Mouse (Mus musculus) bone marrow macrophage, adult 2 months (primary cell): ENCODE data around the gene H2afy. TPM values are rescaled to one million over a fixed set of nuclear protein-coding genes. Genes with fewer than 3 reads are reported as not detected.

Experiments
- H3K27ac ChIP-seq: 2 replicates; pipeline ENCODE4 v1.5.1; 2012; ENCODE audit warnings: low read depth, low read length; ENCODE audit not compliant: insufficient read depth
- H3K4me1 ChIP-seq: 2 replicates; pipeline ENCODE4 v1.6.1; 2012; ENCODE audit warnings: low read length; ENCODE audit not compliant: control insufficient read depth, insufficient read depth
- H3K4me3 ChIP-seq: 2 replicates; pipeline ENCODE4 v1.5.1; 2012; ENCODE audit warnings: mild to moderate bottlenecking, low read length, moderate library complexity; ENCODE audit not compliant: insufficient read depth
- CTCF ChIP-seq: IDR thresholded peaks from 2 replicates; pipeline ENCODE4 v1.5.1; 2012; ENCODE audit warnings: low read depth, mild to moderate bottlenecking, low read length, moderate library complexity
- POLR2A ChIP-seq: IDR thresholded peaks from 2 replicates; pipeline ENCODE4 v1.6.1; 2012; ENCODE audit warnings: mild to moderate bottlenecking, low read depth, low read length, borderline replicate concordance
- polyA plus RNA-seq: library from polyadenylated mRNA; stranded (reverse); fragments of >200 nt; gene quantifications from 2 replicates; pipeline ENCODE4 v1.2.4, GENCODE M21; 2012; ENCODE audit not compliant: missing spikeins, insufficient read depth, insufficient read length

Gene H2afy
- polyA plus RNA-seq, 1 experiment = 179 TPM

DNA sequence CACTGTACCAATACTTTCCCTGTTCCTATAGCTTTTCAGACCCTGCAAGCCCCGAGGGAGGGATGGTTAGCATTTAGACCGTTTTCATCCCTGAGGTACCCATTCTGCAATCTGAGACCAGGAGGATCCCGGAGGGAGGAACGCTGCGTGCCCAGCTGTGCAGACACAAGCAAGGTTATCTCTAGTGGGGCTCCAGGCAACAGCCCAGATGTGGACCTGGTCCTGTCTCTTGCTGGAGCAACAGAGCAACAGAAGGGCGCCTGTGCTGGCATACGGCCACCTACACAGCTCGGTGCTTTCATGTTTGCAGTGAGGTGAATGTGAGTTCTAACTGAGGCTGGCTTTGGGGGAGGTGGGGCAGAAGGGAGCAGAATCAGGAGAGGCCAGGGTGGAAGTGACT is 41.6 kb downstream of the H2afy start:
- Histone ChIP-seq H3K4me1 (no peaks in the 10 kb centered on the region), H3K27ac (no peak overlapping the region), H3K4me3 (no peak overlapping the region)
- no peak for TF ChIP-seq POLR2A
- TF ChIP-seq CTCF = no peak

DNA sequence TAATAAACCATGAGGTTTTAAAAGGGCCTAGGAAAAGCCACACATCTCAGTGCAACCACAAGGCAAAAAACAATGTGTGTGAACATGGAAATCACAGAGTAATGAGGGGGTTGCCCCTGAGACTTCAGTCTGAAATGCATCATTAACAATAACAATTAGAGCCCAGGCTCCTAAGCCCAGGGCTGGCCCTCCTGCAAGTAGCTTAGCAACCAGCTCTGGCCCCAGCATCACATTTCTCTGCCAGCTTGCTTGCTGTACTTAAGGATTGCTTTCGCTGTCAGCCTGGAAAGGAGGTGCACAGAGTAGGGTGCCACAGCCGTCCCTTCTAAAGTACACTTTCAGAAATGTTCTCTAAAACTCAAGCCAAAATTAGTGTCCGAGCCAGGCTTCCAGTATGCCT is 42.5 kb downstream of the H2afy start:
- Histone ChIP-seq H3K4me3 (no peak overlapping the region), H3K27ac (no peak overlapping the region), H3K4me1 (no peaks in the 10 kb centered on the region)
- TF ChIP-seq POLR2A (no peak), CTCF (no peak)

DNA sequence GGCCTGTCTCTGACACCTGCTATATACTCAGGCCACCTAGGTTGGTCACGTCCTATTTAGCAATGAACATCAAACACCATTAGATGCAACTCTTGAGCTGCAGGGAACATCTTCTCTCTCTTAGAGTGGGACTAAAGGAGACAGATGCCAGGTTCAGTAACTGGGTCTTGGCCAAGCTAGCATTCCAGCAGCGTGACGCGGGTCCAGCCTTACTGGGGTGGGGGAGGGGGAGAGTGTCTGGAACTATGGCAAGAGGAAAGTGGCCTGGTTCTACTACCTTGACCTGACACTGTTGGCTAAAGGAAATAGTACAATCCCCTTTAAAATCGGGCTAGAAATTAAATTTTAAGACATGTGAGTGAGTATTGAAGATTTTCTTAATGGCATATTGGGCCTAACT is 43.6 kb downstream of the H2afy start:
- TF ChIP-seq CTCF (no peak), POLR2A (no peak)
- Histone ChIP-seq H3K27ac (no peak overlapping the region), H3K4me1 (no peaks in the 10 kb centered on the region)

DNA sequence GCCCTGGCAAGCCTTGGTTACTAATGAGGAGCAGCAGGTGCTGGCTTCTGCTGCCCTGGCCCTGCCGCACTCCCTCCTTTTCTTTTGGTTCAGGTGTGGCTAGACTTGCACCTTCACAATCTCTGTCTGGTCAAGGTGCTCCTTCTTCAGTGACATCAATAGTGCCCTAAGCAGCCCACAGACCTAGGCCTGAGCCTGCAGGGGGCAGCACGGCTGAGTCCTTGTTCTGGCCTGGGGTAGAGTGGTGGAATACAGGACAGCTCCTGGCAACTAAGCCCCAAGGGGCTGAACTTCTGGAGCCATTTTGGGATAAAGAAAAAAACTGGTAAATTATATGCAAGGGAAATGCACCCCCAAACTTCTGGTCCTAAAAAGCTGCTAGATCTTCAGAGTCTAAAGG is 45.6 kb downstream of the H2afy start:
- Histone ChIP-seq H3K27ac (no peak overlapping the region), H3K4me3 (no peak overlapping the region), H3K4me1 (no peaks in the 10 kb centered on the region)
- TF ChIP-seq POLR2A (no peak), CTCF (no peak)

More for the DNA sequence above, 43.6 kb downstream of the H2afy start:
- no peak overlapping the region for H3K4me3 ChIP-seq

DNA sequence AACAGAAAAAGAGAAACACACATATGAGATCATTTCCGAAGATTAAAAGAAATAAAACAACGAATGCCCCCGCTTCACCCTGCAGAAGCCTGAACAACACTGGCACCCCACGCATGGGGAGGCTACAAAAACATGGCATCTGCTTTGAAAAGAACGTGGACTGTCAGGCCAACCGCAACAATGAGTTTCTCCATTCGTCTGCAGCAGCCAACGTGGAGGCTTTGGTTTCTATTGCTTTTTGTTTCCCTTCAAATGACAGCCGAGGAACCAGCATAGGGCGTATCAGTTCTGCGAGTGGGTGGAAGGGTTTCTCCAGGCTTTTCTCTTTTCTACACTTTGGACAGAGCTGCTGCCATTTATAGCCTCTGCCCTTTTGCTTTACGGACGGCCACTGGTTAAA is 47.6 kb downstream of the H2afy start:
- Histone ChIP-seq H3K27ac (no peak overlapping the region), H3K4me3 (no peak overlapping the region), H3K4me1 (no peaks in the 10 kb centered on the region)
- TF ChIP-seq CTCF (no peak), POLR2A (no peak)

DNA sequence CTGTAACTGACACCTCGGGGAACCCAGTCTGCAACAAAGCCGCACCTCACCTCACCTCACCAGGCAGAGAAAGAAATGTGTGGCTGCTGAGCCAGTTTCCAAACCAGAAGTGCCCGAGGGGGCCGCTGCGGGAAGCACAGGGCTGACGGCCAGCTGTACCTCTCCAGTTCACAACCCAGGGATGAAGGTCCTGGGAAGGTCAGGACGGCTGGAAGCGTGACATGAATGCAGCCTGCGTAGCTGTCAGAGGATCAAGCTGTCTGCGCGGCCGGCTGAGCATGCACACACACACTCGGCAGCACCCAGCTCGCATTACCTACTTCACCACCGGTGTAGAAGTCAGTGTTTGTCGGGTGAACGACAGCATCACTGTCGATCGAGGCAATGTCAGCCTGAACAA is 48.2 kb downstream of the H2afy start:
- H3K27ac ChIP-seq = no peak overlapping the region
- no peaks in the 10 kb centered on the region for H3K4me1 ChIP-seq
- TF ChIP-seq POLR2A (no peak), CTCF (no peak)
- no peak overlapping the region for H3K4me3 ChIP-seq

DNA sequence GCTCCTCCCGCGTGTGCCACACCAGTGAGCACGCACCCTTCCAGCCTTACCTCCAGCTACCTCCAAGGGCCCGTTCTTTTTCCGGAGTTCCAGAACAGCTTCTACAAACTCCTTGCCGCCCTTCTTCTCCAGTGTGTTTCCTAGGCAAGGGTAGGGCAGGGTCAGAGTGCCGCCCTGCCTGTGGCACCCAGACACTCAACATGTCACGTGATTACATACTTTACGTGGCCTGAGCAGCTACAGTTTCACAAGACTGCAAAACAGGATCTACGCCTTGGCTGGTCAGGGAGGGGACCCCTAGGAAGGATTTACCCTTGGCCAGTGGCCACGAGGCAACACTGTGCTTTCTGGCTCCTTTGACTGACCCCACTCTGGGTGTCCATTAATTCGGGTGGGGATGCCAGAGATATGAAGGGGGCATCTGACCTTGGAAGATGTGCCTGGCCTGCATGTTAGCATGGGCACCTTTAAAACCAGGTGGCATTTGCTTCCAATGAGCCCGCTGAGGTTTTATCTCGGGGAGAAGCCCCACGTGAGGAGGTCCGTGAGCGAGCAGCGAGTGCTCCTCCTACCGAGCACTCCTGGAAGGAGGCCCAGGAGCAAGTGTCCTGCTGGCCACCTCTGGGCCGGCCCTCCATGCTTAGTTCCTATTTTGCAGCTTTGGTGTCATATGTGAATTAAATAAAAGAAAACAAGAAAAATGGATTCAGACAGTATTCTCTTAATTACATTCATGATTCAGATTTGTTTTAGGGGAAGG is 51.8 kb downstream of the H2afy start:
- no peaks in the 10 kb centered on the region for H3K4me1 ChIP-seq
- TF ChIP-seq POLR2A = no peak
- TF ChIP-seq CTCF = no peak
- H3K27ac ChIP-seq = no peak overlapping the region
- H3K4me3 ChIP-seq = no peak overlapping the region

DNA sequence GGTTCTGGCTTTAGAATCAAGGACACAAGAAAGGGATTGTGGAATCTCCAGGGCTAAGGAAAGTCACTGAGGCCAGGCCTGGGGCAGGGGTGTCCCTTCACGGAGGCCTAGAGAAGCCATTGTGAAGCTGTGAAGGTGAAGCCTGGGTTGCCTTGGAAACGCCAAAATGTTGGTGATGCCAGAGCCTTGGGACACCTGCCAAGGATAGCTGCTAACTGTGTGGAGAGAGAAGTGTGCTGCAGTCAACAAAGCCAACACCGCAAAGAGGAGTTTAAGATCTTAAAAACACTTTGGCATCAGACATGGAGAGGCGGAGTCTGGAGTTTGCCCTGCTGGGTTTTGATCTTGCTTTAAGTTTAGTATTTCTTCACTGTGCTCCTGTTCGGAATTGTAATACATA is 54.5 kb downstream of the H2afy start:
- Histone ChIP-seq H3K27ac (no peak overlapping the region), H3K4me3 (no peak overlapping the region), H3K4me1 (no peaks in the 10 kb centered on the region)
- TF ChIP-seq POLR2A (no peak), CTCF (no peak)

DNA sequence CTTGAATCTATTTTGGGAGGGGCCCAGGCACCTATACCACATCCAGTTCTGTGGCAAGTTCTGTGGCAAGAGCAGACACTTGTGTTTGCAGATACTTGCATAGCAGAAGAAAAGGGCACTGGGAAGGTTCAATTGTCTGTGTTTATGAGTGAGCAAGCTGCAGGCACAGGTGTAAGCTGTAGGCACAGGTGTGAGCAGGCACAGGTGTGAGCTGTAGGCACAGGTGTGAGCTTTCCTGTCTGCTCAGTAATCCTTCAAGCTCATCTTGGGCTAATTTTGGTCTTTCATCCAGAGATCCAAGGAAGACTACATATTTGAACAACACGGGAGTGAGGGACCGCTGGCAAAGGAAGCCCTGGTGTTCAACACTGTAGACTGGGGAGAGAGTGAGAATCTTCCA is 56.5 kb downstream of the H2afy start:
- H3K4me1 ChIP-seq = no peaks in the 10 kb centered on the region
- no peak overlapping the region for H3K4me3 ChIP-seq
- TF ChIP-seq CTCF = no peak
- no peak for TF ChIP-seq POLR2A
- H3K27ac ChIP-seq = no peak overlapping the region

DNA sequence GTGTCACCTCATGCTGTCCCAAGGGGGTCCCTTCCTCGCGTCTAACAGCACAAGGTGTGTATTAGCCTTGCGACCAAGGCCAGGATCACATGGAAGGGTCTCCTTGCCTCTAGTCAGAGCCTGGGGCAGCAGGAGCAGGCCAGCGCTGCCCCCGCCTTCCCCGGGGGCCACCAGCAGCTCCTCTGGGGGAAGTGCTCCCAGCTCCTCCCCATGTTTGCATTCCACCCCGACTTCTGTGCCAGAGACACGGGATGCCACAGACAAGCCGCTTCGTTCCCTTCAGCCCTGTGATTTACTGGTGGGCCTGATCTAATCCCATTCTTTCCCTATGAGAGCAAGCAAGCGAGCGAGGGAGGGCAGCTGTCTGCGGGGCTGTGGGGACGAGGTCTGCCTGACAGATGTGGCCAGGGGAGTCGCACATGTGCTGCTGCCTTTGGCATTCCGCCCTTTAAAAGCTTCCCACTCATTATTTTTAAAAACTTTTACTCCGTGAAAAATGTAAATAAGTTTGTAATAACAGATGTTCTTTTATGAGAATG is 57.4 kb downstream of the H2afy start:
- Histone ChIP-seq H3K4me3 (no peak overlapping the region), H3K4me1 (no peaks in the 10 kb centered on the region), H3K27ac (no peak overlapping the region)
- TF ChIP-seq POLR2A (no peak), CTCF (no peak)

DNA sequence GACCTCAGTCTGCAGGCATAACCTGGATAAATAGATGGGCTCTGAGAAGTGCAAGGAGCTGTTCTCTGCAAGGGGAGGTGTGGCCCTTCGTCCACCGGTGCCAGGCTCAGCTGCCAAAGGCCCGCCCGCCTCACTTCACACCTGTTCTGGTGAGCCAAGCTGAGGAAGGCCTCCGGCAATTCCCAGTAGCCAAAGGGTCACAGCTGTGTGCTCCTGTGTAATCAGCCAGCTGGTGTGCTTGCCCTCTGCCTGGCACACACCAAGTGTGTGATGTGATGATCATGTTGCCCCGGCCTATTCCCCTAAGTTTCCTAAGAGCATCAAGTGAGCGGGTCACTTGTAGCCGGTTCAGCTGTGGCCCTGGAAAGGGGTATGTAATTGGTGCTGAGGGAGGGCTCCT is 60.2 kb downstream of the H2afy start:
- Histone ChIP-seq H3K4me3 (no peak overlapping the region), H3K27ac (no peak overlapping the region)
- TF ChIP-seq CTCF = no peak
- no peak for TF ChIP-seq POLR2A

DNA sequence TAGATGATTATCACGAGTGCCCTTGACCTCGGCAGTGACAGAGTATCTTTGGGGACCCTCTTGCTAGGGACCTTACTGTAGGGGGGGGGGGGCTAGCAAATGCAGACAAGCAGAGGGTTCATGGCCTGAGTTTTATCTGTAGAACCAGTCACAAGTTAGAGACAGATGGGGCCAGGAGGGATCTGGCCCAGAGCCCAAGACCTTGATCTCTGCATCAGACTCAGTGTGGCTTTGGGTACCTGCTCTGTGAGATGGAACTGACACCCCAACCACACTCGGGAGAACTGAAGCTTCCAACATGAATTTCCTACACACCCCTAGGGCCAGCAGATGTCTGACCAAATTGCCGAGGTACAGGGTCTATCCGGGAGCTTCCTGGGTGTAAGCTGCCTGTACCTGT is 63.0 kb downstream of the H2afy start:
- no peaks in the 10 kb centered on the region for H3K4me1 ChIP-seq
- no peak for TF ChIP-seq POLR2A
- H3K4me3 ChIP-seq = no peak overlapping the region
- H3K27ac ChIP-seq = no peak overlapping the region

More for the DNA sequence above, 60.2 kb downstream of the H2afy start:
- no peaks in the 10 kb centered on the region for H3K4me1 ChIP-seq
